Mouse (Mus musculus): ENCODE measurements at regions not wholly inside any gene's neighbourhood (a gene's known extent, or its start where the extent isn't known, plus 50 kb on each side); places are given as distances from the start of the nearest gene placed in this dataset.

GRCm38 (mm10) chr13:37686109-37686508, 92.1 kb upstream of the Rreb1 start:
- no peak overlapping the region for H3K4me3 ChIP-seq
- 64% methylated on average over 2 of the region's 2 CpGs for WGBS
- no peaks in the 10 kb centered on the region for H3K9me3 ChIP-seq
- H3K9ac ChIP-seq = no peak overlapping the region
- 0 out of 2 replicates have a peak, but pooled peaks cover 5% of the 10 kb centered on the region for H3K27me3 ChIP-seq (replicated peaks)
- peaks cover 9% of the 10 kb centered on the region; the same call in 1 of the 2 replicates for H3K4me1 ChIP-seq
- H3K27ac ChIP-seq (replicated peaks) = no peak overlapping the region
- no peaks in the 10 kb centered on the region for H3K36me3 ChIP-seq
- no peak for ATAC-seq (ENCODE audit: extremely low read depth, insufficient number of reproducible peaks, low FRiP score, low TSS enrichment)
- H3K4me2 ChIP-seq = no peak overlapping the region

DNA sequence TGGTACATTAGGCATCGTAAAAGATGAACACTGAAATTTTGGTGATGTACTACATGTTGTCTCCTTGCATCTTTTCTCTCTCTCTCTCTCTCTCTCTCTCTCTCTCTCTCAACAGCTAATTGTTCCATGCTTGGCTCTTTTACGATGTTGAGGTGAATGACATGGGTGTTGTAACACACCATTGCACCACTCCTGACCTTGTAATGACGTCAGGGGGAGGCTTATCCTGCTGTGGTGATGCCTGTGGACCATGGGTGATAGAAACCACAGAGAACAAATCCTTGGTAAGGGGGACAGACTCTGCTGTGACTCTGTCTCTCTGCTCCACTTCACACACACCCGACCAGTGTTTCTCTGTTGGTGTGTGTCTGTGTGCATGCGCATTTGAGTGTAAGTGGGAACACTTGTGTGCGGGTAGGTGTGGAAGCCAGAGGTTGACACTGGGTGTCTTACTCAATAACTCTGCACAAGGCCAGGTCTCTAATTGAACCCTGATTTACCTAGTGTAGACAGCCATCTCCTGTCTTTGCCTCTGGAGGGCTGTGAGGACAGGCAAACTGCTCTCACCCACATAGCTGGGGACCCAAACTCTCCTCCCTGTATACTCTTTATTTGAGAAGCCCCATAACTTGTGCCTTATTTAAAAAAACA, 88.9 kb upstream of the Rreb1 start:
- no peak overlapping the region for H3K4me3 ChIP-seq
- no peak overlapping the region for H3K4me2 ChIP-seq
- no peaks in the 10 kb centered on the region for H3K9me3 ChIP-seq
- H3K36me3 ChIP-seq = no peaks in the 10 kb centered on the region
- H3K27me3 ChIP-seq (replicated peaks) = 0 out of 2 replicates have a peak, but pooled peaks cover 5% of the 10 kb centered on the region
- WGBS = 87% methylated on average over 6 of the region's 6 CpGs
- no peak overlapping the region for H3K9ac ChIP-seq
- no peak for ATAC-seq (ENCODE audit: extremely low read depth, insufficient number of reproducible peaks, low FRiP score, low TSS enrichment)
- no peaks in the 10 kb centered on the region for H3K4me1 ChIP-seq
- H3K27ac ChIP-seq (replicated peaks) = no peak overlapping the region

DNA sequence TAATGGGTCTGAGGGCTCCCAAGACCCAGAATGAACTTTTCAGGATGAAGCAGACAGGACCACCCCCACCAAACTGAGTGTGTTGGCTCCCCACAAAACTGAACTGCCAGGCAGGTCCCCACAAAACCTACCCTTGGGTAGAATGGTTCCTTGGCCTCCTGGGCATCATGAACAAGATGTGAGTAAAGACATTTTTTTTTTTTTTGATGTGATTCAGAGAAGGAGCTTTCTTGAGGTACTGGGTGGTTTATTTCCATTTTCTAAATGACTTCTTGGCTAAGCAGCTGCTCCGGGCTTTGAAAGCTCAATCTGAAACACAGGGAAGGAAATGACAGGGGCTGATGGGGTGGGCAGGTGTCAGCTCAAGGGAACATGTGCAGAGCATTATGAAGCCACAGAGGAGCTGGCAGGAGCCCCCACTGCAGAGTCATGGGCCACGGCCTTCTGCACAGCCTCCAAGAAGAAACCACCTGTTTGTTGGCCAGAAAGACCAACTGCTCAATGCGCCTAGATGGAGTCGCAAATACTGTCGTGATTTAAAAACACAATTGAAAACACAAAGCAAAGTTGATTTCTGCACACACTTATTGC, 86.2 kb upstream of the Rreb1 start:
- H3K27me3 ChIP-seq (replicated peaks) = 0 out of 2 replicates have a peak, but pooled peaks cover 5% of the 10 kb centered on the region
- H3K4me2 ChIP-seq = no peak overlapping the region
- no peaks in the 10 kb centered on the region for H3K4me1 ChIP-seq
- ATAC-seq (ENCODE audit: extremely low read depth, insufficient number of reproducible peaks, low FRiP score, low TSS enrichment) = no peak
- H3K36me3 ChIP-seq = no peaks in the 10 kb centered on the region
- no peak overlapping the region for H3K9ac ChIP-seq
- H3K4me3 ChIP-seq = no peak overlapping the region
- H3K9me3 ChIP-seq = no peaks in the 10 kb centered on the region
- 78% methylated on average over 5 of the region's 5 CpGs for WGBS
- no peak overlapping the region for H3K27ac ChIP-seq (replicated peaks)

GRCm38 (mm10) chr13:37693617-37694016, 84.6 kb upstream of the Rreb1 start:
- no peak overlapping the region for H3K4me2 ChIP-seq

GRCm38 (mm10) chr13:37704475-37704874, 73.7 kb upstream of the Rreb1 start:
- WGBS = 47% methylated on average over 1 of the region's 1 CpGs
- Histone ChIP-seq H3K36me3 (no peaks in the 10 kb centered on the region), H3K4me3 (no peak overlapping the region), H3K9ac (no peak overlapping the region), H3K27ac (replicated peaks) (no peak overlapping the region), H3K4me1 (no peaks in the 10 kb centered on the region), H3K4me2 (no peak overlapping the region), H3K9me3 (no peaks in the 10 kb centered on the region), H3K27me3 (replicated peaks) (no peaks in the 10 kb centered on the region)
- ATAC-seq (ENCODE audit: extremely low read depth, insufficient number of reproducible peaks, low FRiP score, low TSS enrichment) = no peak

More at GRCm38 (mm10) chr13:37693617-37694016, 84.6 kb upstream of the Rreb1 start:
- Histone ChIP-seq H3K4me1 (no peaks in the 10 kb centered on the region), H3K27me3 (replicated peaks) (0 out of 2 replicates have a peak, but pooled peaks cover 5% of the 10 kb centered on the region), H3K36me3 (no peaks in the 10 kb centered on the region), H3K9me3 (no peaks in the 10 kb centered on the region), H3K27ac (replicated peaks) (no peak overlapping the region), H3K4me3 (no peak overlapping the region), H3K9ac (no peak overlapping the region)
- no peak for ATAC-seq (ENCODE audit: extremely low read depth, insufficient number of reproducible peaks, low FRiP score, low TSS enrichment)
- WGBS = 80% methylated on average over 3 of the region's 3 CpGs

DNA sequence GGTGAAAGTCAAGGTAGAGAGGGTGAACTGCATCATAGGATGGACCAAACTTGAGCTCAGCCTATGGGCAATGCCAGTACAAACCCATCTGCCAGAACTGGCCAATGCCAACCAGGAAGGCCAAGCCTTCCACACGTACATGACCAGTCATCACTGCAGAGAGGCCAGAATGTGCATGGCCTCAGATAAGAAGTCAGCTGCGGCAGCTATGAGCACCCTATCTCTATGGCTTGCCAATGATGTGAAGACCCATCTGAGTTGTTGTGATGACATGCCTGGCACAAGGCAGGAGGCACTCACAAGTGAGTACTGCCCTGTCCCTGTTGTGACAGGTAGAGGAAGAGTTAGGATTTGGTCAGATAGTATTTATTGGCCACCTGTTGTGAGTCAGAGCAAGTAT, 72.7 kb upstream of the Rreb1 start:
- Histone ChIP-seq H3K9me3 (no peaks in the 10 kb centered on the region), H3K4me1 (peaks cover 2% of the 10 kb centered on the region; the same call in 1 of the 2 replicates), H3K27me3 (replicated peaks) (no peaks in the 10 kb centered on the region), H3K27ac (replicated peaks) (no peak overlapping the region), H3K36me3 (no peaks in the 10 kb centered on the region), H3K9ac (no peak overlapping the region), H3K4me3 (no peak overlapping the region), H3K4me2 (no peak overlapping the region)
- no peak for ATAC-seq (ENCODE audit: extremely low read depth, insufficient number of reproducible peaks, low FRiP score, low TSS enrichment)
- 37% methylated on average over 2 of the region's 2 CpGs for WGBS

GRCm38 (mm10) chr13:37710913-37711312, 67.3 kb upstream of the Rreb1 start:
- no peak for ATAC-seq (ENCODE audit: extremely low read depth, insufficient number of reproducible peaks, low FRiP score, low TSS enrichment)
- no peak overlapping the region for H3K4me2 ChIP-seq
- H3K9ac ChIP-seq = no peak overlapping the region
- H3K4me3 ChIP-seq = no peak overlapping the region
- H3K4me1 ChIP-seq = peaks cover 8% of the 10 kb centered on the region
- H3K27me3 ChIP-seq (replicated peaks) = no peaks in the 10 kb centered on the region
- no peaks in the 10 kb centered on the region for H3K36me3 ChIP-seq
- no peaks in the 10 kb centered on the region for H3K9me3 ChIP-seq
- no peak overlapping the region for H3K27ac ChIP-seq (replicated peaks)
- WGBS = 76% methylated on average over 5 of the region's 5 CpGs

- no peak overlapping the region for H3K27ac ChIP-seq (replicated peaks)
- no peaks in the 10 kb centered on the region for H3K36me3 ChIP-seq
- 61% methylated on average over 4 of the region's 4 CpGs for WGBS
- H3K4me2 ChIP-seq = no peak overlapping the region
- ATAC-seq (ENCODE audit: extremely low read depth, insufficient number of reproducible peaks, low FRiP score, low TSS enrichment) = no peak
- H3K9ac ChIP-seq = no peak overlapping the region
- no peaks in the 10 kb centered on the region for H3K27me3 ChIP-seq (replicated peaks)
- H3K4me3 ChIP-seq = no peak overlapping the region
- H3K9me3 ChIP-seq = no peaks in the 10 kb centered on the region
- peaks cover 8% of the 10 kb centered on the region for H3K4me1 ChIP-seq
These were observed 65.2 kb upstream of the Rreb1 start for GRCm38 (mm10) chr13:37712908-37713496.

DNA sequence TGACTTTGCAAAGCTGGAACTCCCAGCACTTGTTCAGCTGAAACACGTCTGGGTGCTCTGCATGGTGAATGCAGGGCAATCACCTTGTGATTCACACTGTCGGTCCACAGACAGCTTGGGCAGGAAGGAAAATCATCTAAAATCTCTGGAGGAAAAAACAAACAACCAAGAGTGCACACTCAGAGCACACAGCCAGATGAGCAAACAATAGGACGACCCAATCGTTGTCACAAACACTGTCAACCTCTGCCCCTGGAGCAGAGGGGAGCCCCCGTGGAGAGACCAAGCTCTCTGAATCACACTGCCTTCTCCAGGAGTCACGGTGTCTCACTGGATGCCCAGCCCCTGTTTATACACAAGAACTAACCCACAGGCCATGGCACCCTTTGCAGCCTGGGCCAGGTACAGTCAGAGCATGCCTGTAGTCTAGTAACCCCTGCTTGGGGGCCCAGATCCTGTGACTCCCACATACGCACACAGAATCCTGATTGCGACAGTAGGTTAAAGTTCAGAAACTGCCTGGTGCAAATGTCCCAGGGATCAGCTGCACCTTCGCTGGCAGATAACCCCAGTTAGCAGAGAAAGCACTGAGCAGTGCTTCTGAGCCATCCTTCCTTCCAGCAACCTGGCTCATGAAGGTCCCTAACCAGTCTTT, 63.0 kb upstream of the Rreb1 start:
- H3K4me2 ChIP-seq = no peak overlapping the region
- H3K4me1 ChIP-seq = peaks cover 8% of the 10 kb centered on the region
- no peaks in the 10 kb centered on the region for H3K27me3 ChIP-seq (replicated peaks)
- WGBS = 48% methylated on average over 9 of the region's 9 CpGs
- H3K36me3 ChIP-seq = no peaks in the 10 kb centered on the region
- no peaks in the 10 kb centered on the region for H3K9me3 ChIP-seq
- ATAC-seq (ENCODE audit: extremely low read depth, insufficient number of reproducible peaks, low FRiP score, low TSS enrichment) = no peak
- H3K9ac ChIP-seq = no peak overlapping the region
- H3K4me3 ChIP-seq = no peak overlapping the region
- no peak overlapping the region for H3K27ac ChIP-seq (replicated peaks)

DNA sequence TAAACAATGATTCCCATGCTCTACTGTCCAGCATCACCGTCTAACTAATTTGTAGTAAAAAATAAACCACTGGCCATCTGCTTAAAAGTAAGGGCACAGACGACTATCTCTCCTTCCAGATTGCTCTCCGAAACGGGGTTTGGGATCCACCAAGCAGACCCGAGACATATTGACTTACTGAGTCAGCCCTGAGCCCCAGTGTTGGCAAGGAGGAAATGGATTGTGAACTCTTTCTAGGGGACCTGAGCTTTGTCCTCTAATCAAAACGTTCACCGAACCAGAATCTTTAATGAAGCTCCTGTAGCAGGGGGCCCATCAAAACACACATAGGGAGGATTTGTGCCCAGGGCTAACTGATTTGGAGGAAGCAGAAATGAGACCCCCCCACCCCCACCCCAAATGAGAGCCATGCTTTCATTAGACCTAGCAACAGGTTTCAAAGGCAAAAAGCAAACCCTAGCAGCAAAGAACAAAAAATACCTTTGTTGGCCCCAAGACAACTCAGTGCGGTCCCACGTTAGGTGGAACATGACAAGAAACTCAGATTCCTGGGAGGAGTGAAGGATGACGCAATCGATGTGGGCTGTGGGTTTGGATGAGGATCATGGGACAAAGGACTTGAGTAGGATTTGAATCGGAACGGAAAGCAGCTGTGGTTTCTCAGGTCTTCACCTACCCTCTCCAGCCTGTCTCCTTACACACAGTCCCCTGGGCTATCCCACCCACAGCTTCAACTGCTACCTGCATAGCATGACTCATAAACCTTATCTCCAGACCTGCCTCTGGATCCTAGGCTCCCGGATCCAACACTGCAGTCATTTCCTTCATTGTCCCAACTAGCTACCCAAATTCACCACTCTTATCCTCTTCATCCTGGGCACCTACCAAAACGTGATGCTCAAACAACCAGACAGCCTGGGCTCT, 62.2 kb upstream of the Rreb1 start:
- no peak overlapping the region for H3K9ac ChIP-seq
- WGBS = 69% methylated on average over 15 of the region's 15 CpGs
- H3K4me1 ChIP-seq = peaks cover 5% of the 10 kb centered on the region
- H3K9me3 ChIP-seq = no peaks in the 10 kb centered on the region
- no peak overlapping the region for H3K4me2 ChIP-seq
- no peaks in the 10 kb centered on the region for H3K36me3 ChIP-seq
- H3K27ac ChIP-seq (replicated peaks) = no peak overlapping the region
- H3K4me3 ChIP-seq = no peak overlapping the region
- H3K27me3 ChIP-seq (replicated peaks) = no peaks in the 10 kb centered on the region
- ATAC-seq (ENCODE audit: extremely low read depth, insufficient number of reproducible peaks, low FRiP score, low TSS enrichment) = no peak

DNA sequence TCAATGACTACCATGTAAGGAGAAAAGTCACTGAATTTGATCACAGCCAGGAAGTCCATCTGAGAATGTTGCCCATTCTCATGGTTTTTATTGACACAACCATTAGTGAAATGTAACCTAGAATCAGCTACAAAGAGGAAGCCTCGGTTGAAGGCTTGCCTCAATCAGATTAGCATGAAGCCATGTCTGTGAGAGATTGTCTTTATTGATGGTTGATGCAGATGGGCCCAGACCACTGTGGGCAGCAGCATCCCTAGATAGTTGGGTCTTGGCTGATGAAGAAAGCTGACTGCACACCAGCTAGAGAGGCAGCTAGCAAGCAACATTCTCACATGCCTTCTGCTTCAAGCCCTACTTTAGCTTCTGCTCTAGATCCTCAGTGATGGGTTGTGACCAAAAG, 60.4 kb upstream of the Rreb1 start:
- no peaks in the 10 kb centered on the region for H3K9me3 ChIP-seq
- no peaks in the 10 kb centered on the region for H3K36me3 ChIP-seq
- H3K27ac ChIP-seq (replicated peaks) = no peak overlapping the region
- H3K27me3 ChIP-seq (replicated peaks) = no peaks in the 10 kb centered on the region
- WGBS = 78% methylated on average over 1 of the region's 1 CpGs
- no peak overlapping the region for H3K4me3 ChIP-seq
- no peak for ATAC-seq (ENCODE audit: extremely low read depth, insufficient number of reproducible peaks, low FRiP score, low TSS enrichment)
- H3K4me2 ChIP-seq = no peak overlapping the region
- peaks cover 5% of the 10 kb centered on the region for H3K4me1 ChIP-seq
- H3K9ac ChIP-seq = no peak overlapping the region
